Mouse (Mus musculus) C2C12 (cell line): ENCODE results near the gene Nuak2.

ENCODE experiments used
- CEBPB ChIP-seq: IDR thresholded peaks from one replicate; pipeline ENCODE4 v1.6.1; 2011; ENCODE audit warnings: low read depth, mild to moderate bottlenecking, control low read depth, moderate library complexity
- CTCF ChIP-seq: IDR thresholded peaks from one replicate; pipeline ENCODE4 v1.5.1; 2011; ENCODE audit not compliant: control insufficient read depth, insufficient read depth, insufficient read length
- FOSL1 ChIP-seq: IDR thresholded peaks from one replicate; pipeline ENCODE4 v1.8.0; 2011; ENCODE audit warnings: mild to moderate bottlenecking, low read length; ENCODE audit not compliant: poor library complexity, insufficient read depth, severe bottlenecking
- MAX ChIP-seq: IDR thresholded peaks from one replicate; pipeline ENCODE4 v1.6.1; 2011; ENCODE audit warnings: mild to moderate bottlenecking, control low read depth
- MYOD1 ChIP-seq: IDR thresholded peaks from one replicate; pipeline ENCODE4 v1.6.1; 2011; ENCODE audit warnings: low read depth; ENCODE audit not compliant: control insufficient read depth, insufficient read length
- MYOG ChIP-seq: IDR thresholded peaks from one replicate; pipeline ENCODE4 v1.6.1; 2011; ENCODE audit not compliant: control insufficient read depth, insufficient read length; ENCODE audit errors: extremely low read depth
- USF1 ChIP-seq: IDR thresholded peaks from one replicate; pipeline ENCODE4 v1.6.1; 2011; ENCODE audit warnings: low read depth, mild to moderate bottlenecking, control low read depth, moderate library complexity

GRCm38 (mm10) chr1:132372896-132373534 lies 57.1 kb downstream of the Nuak2 start:
- TF ChIP-seq MYOD1 = no peak
- no peak for TF ChIP-seq CTCF
- TF ChIP-seq USF1 = no peak
- TF ChIP-seq MAX = no peak
- no peak for TF ChIP-seq MYOG
- no peak for TF ChIP-seq FOSL1
- TF ChIP-seq CEBPB = no peak
